Mouse (Mus musculus): ENCODE results near the gene Paqr4. TPM values are rescaled to one million over a fixed set of nuclear protein-coding genes. Genes with fewer than 3 reads are reported as not detected.
"Not testable (repeated sequence)": the region's sequence is repeated elsewhere in the genome, so short reads cannot be mapped to it uniquely, and the experiment has no call there.

Gene Paqr4
- 15.5 and 16.1 TPM in 2 replicates for polyA plus RNA-seq (2015; fragmentation: Nextera tagmentation; extraction: Ambion mirVana)

DNA sequence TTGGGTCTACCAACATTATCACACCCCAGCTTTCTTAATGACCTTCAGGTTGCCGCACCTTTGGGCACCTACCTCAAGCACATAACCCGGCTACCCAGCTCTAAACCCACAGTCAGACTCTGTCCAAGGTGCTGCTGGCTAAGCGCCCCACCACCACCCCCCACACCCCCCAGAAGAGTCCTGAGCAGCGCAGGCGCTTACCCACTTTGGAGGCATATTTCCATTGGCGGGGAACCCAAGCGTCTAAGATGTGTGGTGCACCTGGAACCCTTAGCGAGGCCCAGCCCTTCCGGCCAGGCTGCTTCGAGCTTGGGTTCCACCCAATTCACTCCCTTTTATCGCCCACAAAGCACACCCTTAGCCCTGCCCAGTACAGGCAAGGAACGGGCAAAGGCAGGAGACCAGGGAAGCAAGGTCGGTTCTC, at the start of gene Paqr4:
Paqr4 (minus strand) TSS at position 270 of the 424 bp plus-strand sequence.
- Histone ChIP-seq H3K36me3 (peaks cover 13% of the 10 kb centered on the region), H3K4me2 (replicated peaks) (peak within 1 kb of the TSS; percentile 98), H3K4me3 (peak within 1 kb of the TSS; percentile 67), H3K9me3 (no peaks in the 10 kb centered on the region), H3K4me1 (peaks cover 40% of the 10 kb centered on the region), H3K9ac (peak within 1 kb of the TSS; percentile 74), H3K27ac (no peak within 1 kb of the TSS), H3K27me3 (peaks cover 91% of the 10 kb centered on the region)
- WGBS, result 2% methylated on average over 13 of the region's 13 CpGs
- ATAC-seq (ENCODE audit: low FRiP score, low read depth), result peak; percentile 42

DNA sequence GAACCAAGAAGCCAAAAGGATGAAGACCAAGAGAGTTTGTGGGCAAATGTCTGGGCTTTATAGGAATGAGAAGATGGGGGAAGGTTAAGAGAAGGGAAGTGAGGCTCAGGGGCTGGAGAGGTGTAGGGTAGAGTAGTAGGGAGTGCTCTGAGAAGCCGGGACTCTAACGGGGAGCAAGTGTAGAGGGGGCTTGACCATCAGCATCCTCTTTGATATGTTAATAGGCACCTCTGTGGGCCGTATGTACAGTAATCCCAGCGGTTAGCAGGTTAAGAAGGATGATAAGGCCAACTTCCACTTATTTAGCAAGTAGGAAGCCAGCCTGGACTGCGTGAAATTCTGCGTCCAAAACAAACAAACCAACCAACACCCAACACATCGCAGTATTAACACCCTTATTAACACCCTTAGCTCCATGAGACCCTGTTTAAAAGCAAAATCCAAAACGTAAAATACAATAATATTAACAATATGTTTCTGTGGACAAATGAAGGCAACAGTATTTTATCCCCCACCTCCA, 49.1 kb upstream of the Paqr4 start:
- Histone ChIP-seq H3K9ac (peak overlapping the region; percentile 83), H3K27ac (peak overlapping the region; percentile 95), H3K9me3 (no peaks in the 10 kb centered on the region), H3K4me2 (replicated peaks) (peak overlapping the region; percentile 76), H3K27me3 (no peaks in the 10 kb centered on the region), H3K4me1 (peaks cover 31% of the 10 kb centered on the region), H3K4me3 (peak overlapping the region; percentile 56), H3K36me3 (peaks cover 5% of the 10 kb centered on the region; the same call in 1 of the 2 replicates)
- WGBS, result 13% methylated on average over 8 of the region's 8 CpGs
- no peak for ATAC-seq (ENCODE audit: low FRiP score, low read depth)

DNA sequence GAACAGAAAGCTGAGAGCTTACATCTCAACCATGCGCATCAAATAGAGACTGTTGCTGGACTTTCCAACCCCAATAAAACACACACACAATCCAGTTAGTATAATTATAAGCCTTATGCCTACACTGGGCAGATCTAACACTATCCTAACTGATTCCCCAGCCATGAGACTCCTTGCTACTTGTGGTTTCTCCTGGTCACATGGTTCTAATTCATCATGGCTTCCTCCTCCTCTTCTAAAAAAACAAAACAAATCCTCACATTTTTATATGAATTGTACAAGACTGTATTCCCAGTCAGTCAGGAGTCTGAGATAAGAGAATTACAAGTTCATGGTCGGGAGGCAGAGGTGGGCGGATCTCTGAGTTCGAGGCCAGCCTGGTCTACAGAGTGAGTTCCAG, 48.3 kb upstream of the Paqr4 start:
- Histone ChIP-seq H3K9me3 (no peaks in the 10 kb centered on the region), H3K36me3 (peaks cover 3% of the 10 kb centered on the region; the same call in 1 of the 2 replicates), H3K4me2 (replicated peaks) (no peak overlapping the region), H3K9ac (no peak overlapping the region), H3K4me3 (no peak overlapping the region), H3K27ac (no peak overlapping the region), H3K27me3 (no peaks in the 10 kb centered on the region), H3K4me1 (peaks cover 31% of the 10 kb centered on the region)
- ATAC-seq (ENCODE audit: low FRiP score, low read depth), result no peak
- 88% methylated on average over 4 of the region's 4 CpGs for WGBS

DNA sequence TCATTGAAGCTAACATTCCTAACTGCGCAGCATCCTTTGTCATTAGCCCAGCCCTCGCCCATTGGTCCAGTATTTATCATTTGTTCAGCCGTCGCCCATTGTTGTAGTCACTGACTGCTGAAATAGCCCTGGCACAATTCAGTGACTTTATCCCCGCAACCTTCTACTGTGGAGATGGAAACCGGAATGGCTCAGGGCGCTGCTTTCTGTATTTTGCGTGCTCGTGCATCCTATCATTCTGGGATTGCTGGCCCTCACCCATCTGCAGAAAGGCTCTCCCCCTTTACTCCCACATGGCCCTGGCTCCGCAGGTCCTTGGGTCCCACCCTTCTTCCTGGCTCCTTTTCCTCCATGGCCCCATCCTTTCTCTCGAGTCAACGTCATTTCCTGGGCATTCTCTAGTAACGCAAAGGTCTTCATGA, 45.9 kb upstream of the Paqr4 start:
- Histone ChIP-seq H3K9me3 (no peaks in the 10 kb centered on the region), H3K4me2 (replicated peaks) (peak overlapping the region; percentile 81), H3K4me1 (peaks cover 31% of the 10 kb centered on the region), H3K9ac (peak overlapping the region; percentile 82), H3K27ac (no peak overlapping the region), H3K4me3 (peak overlapping the region; percentile 71), H3K27me3 (no peaks in the 10 kb centered on the region), H3K36me3 (no peaks in the 10 kb centered on the region)
- no peak for ATAC-seq (ENCODE audit: low FRiP score, low read depth)
- WGBS, result 25% methylated on average over 13 of the region's 13 CpGs

DNA sequence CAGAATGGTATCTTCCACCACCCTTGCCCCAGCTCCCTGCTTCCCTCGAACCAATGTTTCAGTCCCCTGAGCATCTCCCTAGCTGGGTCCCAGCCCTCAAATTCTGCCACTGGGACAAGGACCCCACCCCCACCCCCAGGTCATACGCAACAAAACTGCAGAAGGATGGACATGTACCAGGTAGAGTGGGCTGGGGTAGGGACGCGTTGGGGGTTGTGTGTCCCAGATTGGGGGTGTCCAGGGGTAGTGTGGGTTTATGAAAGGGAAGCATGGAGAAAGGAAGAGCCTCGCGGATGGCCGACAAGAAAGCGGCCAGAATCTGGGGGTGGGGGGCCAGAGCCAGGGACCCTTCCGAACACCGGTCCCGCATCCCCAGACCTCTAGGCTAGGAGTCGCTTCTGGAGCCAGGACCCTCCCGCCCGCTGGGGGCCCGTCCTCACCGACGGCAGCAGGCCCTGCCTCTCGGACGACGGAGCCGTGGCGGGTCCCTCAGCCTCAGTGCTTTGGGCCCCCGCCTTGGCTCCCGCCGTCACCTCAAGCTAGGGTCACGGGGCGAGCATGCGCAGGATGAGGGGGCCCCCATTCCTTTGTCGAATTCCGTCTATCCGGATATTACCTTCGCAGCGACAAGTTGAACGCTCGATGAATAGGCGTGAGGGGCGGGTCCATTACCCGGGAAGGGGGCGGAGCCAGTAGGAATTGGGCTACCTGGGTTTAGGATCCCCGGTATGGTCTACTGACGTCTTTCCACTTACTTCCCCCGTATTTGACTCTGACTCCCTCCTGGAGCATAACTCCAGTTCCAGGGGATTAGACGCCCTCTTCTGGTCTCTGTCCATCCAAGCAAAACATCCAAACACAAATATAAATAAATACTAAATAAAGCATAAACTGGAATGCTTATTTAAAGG, 45.1 kb upstream of the Paqr4 start, which contains the start of gene Flywch2:
Flywch2 (minus strand) TSS at position 521 of the 911 bp plus-strand sequence.
- 1% methylated on average over 43 of the region's 43 CpGs for WGBS
- peaks cover 25% of the 10 kb centered on the region for H3K4me1 ChIP-seq
- peak; percentile 90 for ATAC-seq (ENCODE audit: low FRiP score, low read depth)

DNA sequence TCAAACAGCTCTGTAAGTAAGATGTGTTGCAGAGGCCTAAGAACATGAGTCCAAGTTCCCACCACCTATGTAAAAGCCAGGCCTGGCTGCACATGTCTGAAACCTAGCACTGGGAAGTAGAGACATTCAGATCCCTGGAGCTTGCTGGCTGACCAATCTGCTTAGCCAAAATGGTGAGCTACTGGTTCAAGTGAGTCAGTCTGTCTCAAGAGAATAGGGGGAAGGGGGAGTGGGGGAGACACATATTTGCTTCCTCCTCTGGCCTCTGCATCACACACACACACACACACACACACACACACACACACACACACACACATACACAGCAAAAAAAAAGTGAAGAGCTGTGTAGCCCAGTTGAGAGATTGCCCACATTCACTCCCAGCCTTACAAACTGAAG, 42.7 kb upstream of the Paqr4 start:
- no peak overlapping the region for H3K4me2 ChIP-seq (replicated peaks)
- peaks cover 12% of the 10 kb centered on the region for H3K4me1 ChIP-seq
- ATAC-seq (ENCODE audit: low FRiP score, low read depth), result no peak
- no peak overlapping the region for H3K27ac ChIP-seq
- no peaks in the 10 kb centered on the region for H3K27me3 ChIP-seq
- no peak overlapping the region for H3K4me3 ChIP-seq
- H3K9ac ChIP-seq, result no peak overlapping the region
- no peaks in the 10 kb centered on the region for H3K9me3 ChIP-seq
- H3K36me3 ChIP-seq, result peaks cover 8% of the 10 kb centered on the region; the same call in 1 of the 2 replicates

More for the DNA sequence above, 45.1 kb upstream of the Paqr4 start, which contains the start of gene Flywch2:
- Histone ChIP-seq H3K27ac (0 out of 2 replicates have a peak within 1 kb of the TSS, but pooled peaks have one; percentile 39), H3K36me3 (no peaks in the 10 kb centered on the region), H3K9me3 (no peaks in the 10 kb centered on the region), H3K9ac (peak within 1 kb of the TSS; percentile 82), H3K4me2 (replicated peaks) (peak within 1 kb of the TSS; percentile 81), H3K4me3 (peak within 1 kb of the TSS; percentile 71), H3K27me3 (no peaks in the 10 kb centered on the region)

DNA sequence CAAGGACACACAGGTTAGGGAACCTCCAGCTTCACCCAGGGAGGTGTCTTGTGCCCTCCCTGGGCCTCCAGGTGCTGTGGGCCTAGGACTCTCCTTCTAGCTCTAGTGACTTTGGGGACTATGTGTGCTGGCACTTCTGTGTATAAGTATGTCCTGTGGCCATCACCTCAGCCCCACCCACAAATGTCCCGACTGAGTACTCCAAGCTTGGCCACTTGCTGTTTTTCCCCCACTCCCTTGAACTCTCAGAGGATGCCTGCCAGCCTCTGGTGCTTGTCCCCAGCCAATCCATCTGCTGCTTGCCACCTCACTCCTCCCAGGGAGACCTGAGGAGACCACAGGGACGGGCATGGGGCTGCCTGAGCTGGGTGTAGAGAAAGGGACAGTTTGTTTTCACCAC, 37.8 kb upstream of the Paqr4 start:
- 58% methylated on average over 2 of the region's 2 CpGs for WGBS
- peaks cover 18% of the 10 kb centered on the region for H3K36me3 ChIP-seq
- H3K27ac ChIP-seq, result no peak overlapping the region
- H3K27me3 ChIP-seq, result no peaks in the 10 kb centered on the region
- H3K4me1 ChIP-seq, result no peaks in the 10 kb centered on the region; the same call in 1 of the 2 replicates
- no peak overlapping the region for H3K4me3 ChIP-seq
- ATAC-seq (ENCODE audit: low FRiP score, low read depth), result no peak
- H3K9ac ChIP-seq, result no peak overlapping the region
- H3K9me3 ChIP-seq, result no peaks in the 10 kb centered on the region
- no peak overlapping the region for H3K4me2 ChIP-seq (replicated peaks)

DNA sequence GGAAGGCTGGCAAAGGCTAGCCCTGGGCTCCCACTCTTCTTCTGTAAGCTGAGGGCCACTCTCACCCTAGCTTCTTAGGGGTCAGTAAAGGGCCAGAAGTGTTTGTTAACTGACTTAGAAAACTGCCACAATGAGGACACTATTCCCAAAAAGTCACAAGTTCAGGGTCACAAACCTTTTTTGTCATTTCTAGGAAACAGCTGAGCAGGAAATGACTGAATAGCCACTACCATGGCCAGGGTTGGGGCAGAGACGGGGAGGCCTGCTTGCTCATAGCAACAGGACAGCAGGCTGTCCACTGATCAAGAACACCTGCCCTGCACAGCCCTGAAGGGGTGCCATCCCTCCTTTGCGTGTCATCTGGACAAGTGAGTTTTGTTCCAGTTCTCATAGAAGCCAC, 36.5 kb upstream of the Paqr4 start:
- Histone ChIP-seq H3K4me1 (no peaks in the 10 kb centered on the region; the same call in 1 of the 2 replicates), H3K9ac (no peak overlapping the region)
- whole genome bisulfite sequencing, result 60% methylated on average over 2 of the region's 2 CpGs

DNA sequence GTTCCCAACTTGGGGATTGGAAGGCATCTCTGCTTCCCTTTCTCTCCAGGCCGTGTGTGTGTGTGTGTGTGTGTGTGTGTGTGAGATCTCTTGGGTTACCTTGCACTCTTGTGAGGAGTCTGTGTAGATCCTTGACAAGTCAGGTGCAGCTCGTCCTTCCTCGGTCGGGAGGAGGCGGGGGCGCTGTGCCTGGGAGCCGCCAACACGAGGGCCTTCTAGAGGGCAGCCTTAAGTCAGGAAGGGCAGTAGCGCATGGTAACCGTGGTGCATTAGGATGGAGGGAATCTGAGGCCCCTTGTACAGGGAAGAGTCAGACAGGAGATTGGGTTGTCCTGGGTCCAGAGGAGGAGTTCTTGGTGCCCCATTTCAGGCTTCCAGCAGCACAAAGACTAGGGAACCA, 35.5 kb upstream of the Paqr4 start:
- H3K9ac ChIP-seq, result no peak overlapping the region
- no peaks in the 10 kb centered on the region for H3K9me3 ChIP-seq
- no peak overlapping the region for H3K4me3 ChIP-seq
- peaks cover 18% of the 10 kb centered on the region for H3K36me3 ChIP-seq
- no peak overlapping the region for H3K27ac ChIP-seq
- no peak for ATAC-seq (ENCODE audit: low FRiP score, low read depth)
- H3K4me2 ChIP-seq (replicated peaks), result no peak overlapping the region
- 76% methylated on average over 10 of the region's 10 CpGs for WGBS
- H3K27me3 ChIP-seq, result no peaks in the 10 kb centered on the region
- no peaks in the 10 kb centered on the region; the same call in 1 of the 2 replicates for H3K4me1 ChIP-seq

More for the DNA sequence above, 36.5 kb upstream of the Paqr4 start:
- no peaks in the 10 kb centered on the region for H3K27me3 ChIP-seq
- no peak for ATAC-seq (ENCODE audit: low FRiP score, low read depth)
- peaks cover 18% of the 10 kb centered on the region for H3K36me3 ChIP-seq
- H3K9me3 ChIP-seq, result no peaks in the 10 kb centered on the region
- H3K27ac ChIP-seq, result no peak overlapping the region
- H3K4me3 ChIP-seq, result no peak overlapping the region
- H3K4me2 ChIP-seq (replicated peaks), result no peak overlapping the region

DNA sequence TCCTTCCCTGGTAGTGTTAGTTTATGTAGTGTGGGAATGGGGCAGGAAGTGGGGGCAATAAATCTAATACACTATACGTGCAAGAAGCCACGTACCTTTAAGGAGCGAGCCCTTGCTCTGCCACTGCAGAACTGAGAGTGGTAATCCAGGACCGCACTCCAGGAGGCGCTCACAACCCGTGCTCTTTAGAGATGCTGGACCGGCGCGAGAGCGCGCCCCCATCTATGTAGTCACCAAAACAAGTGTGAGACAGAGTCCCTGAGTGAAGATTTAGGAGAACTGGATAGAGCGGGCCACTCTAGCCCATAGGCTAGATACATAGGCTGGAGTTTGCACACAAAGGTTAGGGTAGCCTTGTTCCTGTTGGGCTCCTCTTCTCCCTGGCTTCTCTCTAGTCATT, 33.4 kb upstream of the Paqr4 start:
- H3K4me2 ChIP-seq (replicated peaks), result no peak overlapping the region
- no peaks in the 10 kb centered on the region for H3K9me3 ChIP-seq
- H3K27me3 ChIP-seq, result no peaks in the 10 kb centered on the region
- 3% methylated on average over 12 of the region's 12 CpGs for WGBS
- no peak; the same call in 1 of the 2 replicates for ATAC-seq (ENCODE audit: low FRiP score, low read depth)
- H3K27ac ChIP-seq, result no peak overlapping the region
- H3K4me1 ChIP-seq, result peaks cover 8% of the 10 kb centered on the region
- H3K9ac ChIP-seq, result no peak overlapping the region
- H3K4me3 ChIP-seq, result no peak overlapping the region
- peaks cover 12% of the 10 kb centered on the region for H3K36me3 ChIP-seq

DNA sequence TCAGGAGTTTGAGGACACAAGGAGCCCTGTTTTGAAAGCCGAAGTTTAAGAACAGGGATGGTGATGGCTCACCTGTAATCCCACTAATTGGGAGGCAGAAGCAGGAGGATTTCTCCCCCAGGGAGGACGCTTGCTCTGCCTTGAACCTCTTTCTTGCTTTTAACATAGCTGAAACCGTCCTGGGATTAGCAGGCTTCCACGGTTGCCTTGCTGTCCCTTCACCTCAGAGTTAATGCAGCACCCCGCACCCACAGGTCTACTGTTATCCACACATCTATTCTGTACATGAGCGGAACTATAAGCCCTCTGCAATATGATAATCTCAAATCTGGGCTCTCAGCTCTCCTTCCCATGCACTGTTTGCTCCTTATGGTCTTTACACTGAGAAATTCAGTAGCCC, 33.0 kb upstream of the Paqr4 start:
- H3K27me3 ChIP-seq, result no peaks in the 10 kb centered on the region
- H3K4me2 ChIP-seq (replicated peaks), result no peak overlapping the region
- peaks cover 8% of the 10 kb centered on the region for H3K4me1 ChIP-seq
- H3K27ac ChIP-seq, result no peak overlapping the region
- no peak overlapping the region for H3K4me3 ChIP-seq
- no peak overlapping the region for H3K9ac ChIP-seq
- ATAC-seq (ENCODE audit: low FRiP score, low read depth), result no peak
- 66% methylated on average over 6 of the region's 6 CpGs for WGBS
- peaks cover 15% of the 10 kb centered on the region for H3K36me3 ChIP-seq
- H3K9me3 ChIP-seq, result no peaks in the 10 kb centered on the region

DNA sequence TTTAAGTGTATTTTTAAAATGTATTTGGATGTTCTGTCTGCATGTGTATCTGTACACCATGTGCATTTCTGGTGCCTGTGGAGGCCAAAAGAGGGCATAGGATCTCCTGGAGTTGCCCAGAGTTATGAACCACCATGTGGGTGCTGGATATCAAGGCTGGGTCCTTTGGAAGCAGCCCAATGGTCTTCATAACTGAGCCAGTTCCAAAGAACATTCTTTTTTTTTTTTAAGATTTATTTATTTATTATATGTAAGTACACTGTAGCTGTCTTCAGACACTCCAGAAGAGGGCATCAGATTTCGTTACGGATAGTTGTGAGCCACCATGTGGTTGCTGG, 31.5 kb upstream of the Paqr4 start:
- not testable (repeated sequence) for H3K27ac ChIP-seq; H3K27me3 ChIP-seq; ATAC-seq (ENCODE audit: low FRiP score, low read depth); H3K9ac ChIP-seq; H3K4me1 ChIP-seq; H3K9me3 ChIP-seq
- H3K4me3 ChIP-seq, result peak overlapping the region; percentile 79; the same call in 1 of the 2 replicates
- peaks cover 25% of the 10 kb centered on the region for H3K36me3 ChIP-seq
- WGBS, result 80% methylated on average over 2 of the region's 2 CpGs
- H3K4me2 ChIP-seq (replicated peaks), result peak overlapping the region; percentile 78; the same call in 1 of the 2 replicates

Measured in limb, embryonic 13.5 days (tissue).